Mouse (Mus musculus): ENCODE measurements around the gene Ssmem1. TPM values are rescaled to one million over a fixed set of nuclear protein-coding genes. Genes with fewer than 3 reads are reported as not detected.
A peak's percentile ranks its signal among the peaks of the same experiment; 100 is the strongest.

Gene Ssmem1
- total RNA-seq, 2 experiments from 2014 or later, result 0.70 to 1.1 TPM

DNA sequence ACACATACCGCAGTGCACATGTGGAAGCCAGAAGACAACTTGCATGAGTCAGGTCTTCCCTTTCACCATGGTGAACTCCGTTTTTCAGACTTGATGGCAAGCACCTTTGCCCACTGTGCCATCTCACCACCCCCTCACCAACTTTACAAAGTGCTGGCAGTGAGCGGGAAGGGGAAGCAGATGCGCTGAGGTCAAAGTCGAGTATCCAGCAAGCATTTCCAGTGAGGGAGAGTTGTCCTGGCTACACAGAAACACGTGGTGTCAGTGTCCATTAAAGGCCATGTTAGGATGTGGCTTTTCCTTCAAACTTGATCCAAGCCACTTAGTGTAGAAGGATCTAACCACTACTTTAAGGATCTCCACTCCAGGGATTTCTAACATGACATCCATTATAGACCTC, 31.9 kb upstream of the Ssmem1 start:
- intact Hi-C loops (cut with DNase I), result no loop called here
- no peak overlapping the region for H3K27ac ChIP-seq
- TF ChIP-seq CTCF (IDR thresholded peaks at IDR 0.05), result no peak

DNA sequence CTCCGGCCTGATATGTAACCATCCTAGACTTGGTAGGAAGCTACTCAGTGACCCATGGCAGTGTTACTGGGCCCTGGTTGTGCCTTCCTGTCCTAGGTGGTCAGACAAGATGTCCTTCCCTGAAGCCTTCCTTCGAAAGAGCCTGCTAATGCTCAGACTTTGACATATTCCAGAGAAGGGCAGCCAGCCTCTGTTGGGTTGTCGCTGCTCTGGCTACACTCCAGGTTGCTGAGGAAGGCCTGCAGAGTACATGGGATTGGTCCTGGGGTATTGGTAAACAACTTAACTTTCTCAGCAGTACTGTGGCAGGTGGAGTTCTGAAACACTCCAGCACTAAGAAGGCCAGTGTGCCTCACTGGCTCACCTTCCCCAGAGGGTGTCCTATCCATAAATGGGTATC, 30.2 kb upstream of the Ssmem1 start:
- intact Hi-C loops (cut with DNase I), result no loop called here
- Histone ChIP-seq H3K27ac (no peak overlapping the region), H3K4me3 (no peak overlapping the region)
- no peak for TF ChIP-seq CTCF (IDR thresholded peaks at IDR 0.05)
- DNase-seq (ENCODE audit: extremely low spot score in 1 of 2, low spot score in 2 of 2), result no peak

More for the DNA sequence above, 31.9 kb upstream of the Ssmem1 start:
- no peak for DNase-seq (ENCODE audit: extremely low spot score in 1 of 2, low spot score in 2 of 2)
- H3K4me3 ChIP-seq, result no peak overlapping the region

- intact Hi-C loops (cut with DNase I), result no loop called here
- no peak for TF ChIP-seq CTCF (IDR thresholded peaks at IDR 0.05)
These were observed 26.7 kb upstream of the Ssmem1 start for GRCm38 (mm10) chr6:30482908-30483307.

GRCm38 (mm10) chr6:30486504-30486903, 23.1 kb upstream of the Ssmem1 start:
- no peak for DNase-seq (ENCODE audit: extremely low spot score in 1 of 2, low spot score in 2 of 2)
- intact Hi-C loops (cut with DNase I), result no loop called here
- Histone ChIP-seq H3K27ac (no peak overlapping the region), H3K4me3 (no peak overlapping the region)
- TF ChIP-seq CTCF (IDR thresholded peaks at IDR 0.05), result no peak

More at GRCm38 (mm10) chr6:30482908-30483307, 26.7 kb upstream of the Ssmem1 start:
- no peak for DNase-seq (ENCODE audit: extremely low spot score in 1 of 2, low spot score in 2 of 2)
- no peak overlapping the region for H3K4me3 ChIP-seq
- no peak overlapping the region for H3K27ac ChIP-seq

DNA sequence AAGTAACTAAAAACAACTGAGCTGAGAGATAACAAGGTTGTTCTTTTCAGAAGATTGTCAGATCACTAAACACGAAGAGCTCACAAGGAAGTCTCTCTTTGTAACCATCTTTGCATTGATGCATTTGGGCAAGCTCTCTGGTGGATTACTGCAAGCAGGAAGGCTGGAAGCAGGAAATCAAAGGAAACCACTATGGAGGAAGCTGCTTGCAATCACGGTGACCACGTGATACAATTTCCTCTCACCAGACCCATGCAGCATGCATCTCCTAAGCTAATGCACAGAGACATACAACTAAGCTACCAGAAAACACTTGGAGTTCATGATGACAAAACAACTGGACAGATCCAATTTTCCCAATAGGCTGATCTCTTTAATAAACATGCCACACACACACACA, 10.6 kb upstream of the Ssmem1 start:
- DNase-seq (ENCODE audit: extremely low spot score in 1 of 2, low spot score in 2 of 2), result no peak
- intact Hi-C loops (cut with DNase I), result no loop called here
- TF ChIP-seq CTCF (IDR thresholded peaks at IDR 0.05), result no peak
- H3K4me3 ChIP-seq, result no peak overlapping the region
- no peak overlapping the region for H3K27ac ChIP-seq

- TF ChIP-seq CTCF (IDR thresholded peaks at IDR 0.05), result no peak
- Histone ChIP-seq H3K4me3 (peak overlapping the region; percentile 68), H3K27ac (peak overlapping the region; percentile 94)
- no peak for DNase-seq (ENCODE audit: extremely low spot score in 1 of 2, low spot score in 2 of 2)
- intact Hi-C loops (cut with DNase I), result loop anchor here (2.0 to 5.0 kb wide), 3 partner anchors 38 to 528 kb away; partner anchors contain the start of gene Klhdc10
These were observed 825 bp upstream of the Ssmem1 start for GRCm38 (mm10) chr6:30508824-30509223.

- no peak for TF ChIP-seq CTCF (IDR thresholded peaks at IDR 0.05)
- Histone ChIP-seq H3K4me3 (peak overlapping the region; percentile 68; the same call in 1 of the 2 replicates), H3K27ac (peak overlapping the region; percentile 94)
- intact Hi-C loops (cut with DNase I), result no loop called here
- no peak for DNase-seq (ENCODE audit: extremely low spot score in 1 of 2, low spot score in 2 of 2)
These were observed 642 bp downstream of the Ssmem1 start for GRCm38 (mm10) chr6:30510291-30510690.

DNA sequence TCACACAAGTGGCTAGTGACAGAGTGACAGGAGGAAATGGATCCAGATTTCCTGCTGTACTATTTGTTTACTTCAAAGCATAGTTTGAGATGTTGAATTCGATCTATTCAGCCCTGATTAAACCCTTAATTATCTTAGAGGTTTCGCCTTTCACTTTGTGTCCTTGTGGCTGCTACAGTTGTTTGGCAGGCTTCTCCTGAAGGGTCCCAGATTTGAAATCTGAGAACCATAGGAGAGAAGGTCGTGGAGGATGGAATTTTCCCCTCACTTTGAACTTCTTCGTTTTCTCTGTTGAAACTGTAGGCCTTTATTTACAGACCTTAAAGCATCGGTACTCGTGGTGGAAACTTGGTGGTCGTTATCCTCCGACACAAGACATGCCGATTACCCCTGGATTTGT, 4.6 kb downstream of the Ssmem1 start:
- DNase-seq (ENCODE audit: extremely low spot score in 1 of 2, low spot score in 2 of 2), result no peak
- no peak overlapping the region for H3K4me3 ChIP-seq
- intact Hi-C loops (cut with DNase I), result no loop called here
- H3K27ac ChIP-seq, result no peak overlapping the region
- no peak for TF ChIP-seq CTCF (IDR thresholded peaks at IDR 0.05)

- Histone ChIP-seq H3K4me3 (no peak overlapping the region), H3K27ac (no peak overlapping the region)
- intact Hi-C loops (cut with DNase I), result no loop called here
- peak; percentile 11 for TF ChIP-seq CTCF (IDR thresholded peaks at IDR 0.05)
- DNase-seq (ENCODE audit: extremely low spot score in 1 of 2, low spot score in 2 of 2), result no peak
These were observed 10.8 kb downstream of the Ssmem1 start for GRCm38 (mm10) chr6:30520400-30520799.

DNA sequence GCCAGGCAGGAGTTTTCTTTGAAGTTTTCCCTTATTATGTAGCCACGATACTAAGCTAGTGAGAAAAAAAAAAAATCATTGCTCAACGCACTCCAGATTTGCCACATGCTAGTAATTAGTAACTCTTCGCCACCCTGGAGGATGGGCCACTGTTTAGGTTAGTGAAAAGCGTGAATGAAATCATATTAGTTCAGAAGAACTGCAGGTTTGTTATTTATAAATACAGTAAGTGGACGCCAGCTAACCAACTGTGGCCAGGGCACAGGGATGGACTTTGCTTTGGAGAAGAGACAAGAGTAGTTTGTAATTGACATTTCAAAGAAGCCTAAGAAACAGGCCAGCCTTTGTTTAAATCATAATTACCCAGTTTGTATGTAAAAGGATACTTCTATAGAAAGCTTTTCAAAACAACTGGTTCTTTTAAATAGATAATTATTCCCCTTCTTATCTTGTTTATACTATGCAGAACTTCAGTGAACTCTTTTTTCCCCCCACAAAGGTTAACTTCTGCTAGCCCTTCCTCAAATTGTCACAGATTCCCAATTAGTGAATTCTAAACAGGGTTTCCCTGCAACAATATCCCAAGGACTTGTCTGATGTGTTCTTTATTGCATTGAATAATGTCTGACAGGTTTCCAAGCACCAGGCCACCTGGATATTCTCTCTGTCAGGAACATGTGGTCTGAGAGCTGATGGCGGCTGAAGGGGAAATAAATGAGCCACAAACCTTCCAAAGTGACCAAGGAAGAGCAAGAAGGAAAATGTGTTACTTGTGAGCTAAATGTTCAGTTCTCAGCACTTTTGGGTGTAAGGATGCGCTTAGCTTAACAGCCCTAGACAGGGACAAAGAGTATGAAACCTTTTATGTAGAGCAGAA, 16.0 kb downstream of the Ssmem1 start:
- Histone ChIP-seq H3K27ac (no peak overlapping the region), H3K4me3 (no peak overlapping the region)
- no peak for DNase-seq (ENCODE audit: extremely low spot score in 1 of 2, low spot score in 2 of 2)
- TF ChIP-seq CTCF (IDR thresholded peaks at IDR 0.05), result no peak
- intact Hi-C loops (cut with DNase I), result no loop called here

- no peak for DNase-seq (ENCODE audit: extremely low spot score in 1 of 2, low spot score in 2 of 2)
- H3K4me3 ChIP-seq, result no peak overlapping the region
- intact Hi-C loops (cut with DNase I), result no loop called here
- no peak overlapping the region for H3K27ac ChIP-seq
- TF ChIP-seq CTCF (IDR thresholded peaks at IDR 0.05), result no peak
These were observed 17.2 kb downstream of the Ssmem1 start for GRCm38 (mm10) chr6:30526586-30527515.

- Histone ChIP-seq H3K4me3 (no peak overlapping the region), H3K27ac (no peak overlapping the region)
- no peak for DNase-seq (ENCODE audit: extremely low spot score in 1 of 2, low spot score in 2 of 2)
- intact Hi-C loops (cut with DNase I), result no loop called here
- TF ChIP-seq CTCF (IDR thresholded peaks at IDR 0.05), result no peak
These were observed 19.2 kb downstream of the Ssmem1 start for GRCm38 (mm10) chr6:30528800-30529199.
